Mouse (Mus musculus): ENCODE measurements around the gene Oit3. TPM values are rescaled to one million over a fixed set of nuclear protein-coding genes. Genes with fewer than 3 reads are reported as not detected.
"Not testable (repeated sequence)": the region's sequence is repeated elsewhere in the genome, so short reads cannot be mapped to it uniquely, and the experiment has no call there.

Oit3 gene
- polyA plus RNA-seq, 1 experiment from 2014 or later, result 0.20 TPM

DNA sequence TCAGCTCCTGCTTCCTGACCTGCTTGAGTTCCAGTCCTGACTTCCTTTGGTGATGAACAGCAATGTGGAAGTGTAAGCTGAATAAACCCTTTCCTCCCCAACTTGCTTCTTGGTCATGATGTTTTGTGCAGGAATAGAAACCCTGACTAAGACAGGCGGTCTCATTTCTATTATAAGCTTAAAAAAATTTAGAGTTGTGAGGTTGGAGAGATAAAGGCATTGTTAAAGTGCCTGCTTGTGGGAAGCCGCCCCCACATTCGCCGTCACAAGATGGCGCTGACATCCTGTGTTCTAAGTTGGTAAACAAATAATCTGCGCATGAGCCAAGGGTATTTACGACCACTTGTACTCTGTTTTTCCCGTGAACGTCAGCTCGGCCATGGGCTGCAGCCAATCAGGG lies 60.0 kb downstream of the Oit3 start:
- H3K27me3 ChIP-seq; H3K9me3 ChIP-seq; H3K36me3 ChIP-seq (replicated peaks); H3K27ac ChIP-seq; H3K9ac ChIP-seq; H3K4me1 ChIP-seq; H3K4me2 ChIP-seq; H3K4me3 ChIP-seq (replicated peaks); ATAC-seq (ENCODE audit: low FRiP score): not testable (repeated sequence)
- 87% methylated on average over 6 of the region's 10 CpGs for WGBS

DNA sequence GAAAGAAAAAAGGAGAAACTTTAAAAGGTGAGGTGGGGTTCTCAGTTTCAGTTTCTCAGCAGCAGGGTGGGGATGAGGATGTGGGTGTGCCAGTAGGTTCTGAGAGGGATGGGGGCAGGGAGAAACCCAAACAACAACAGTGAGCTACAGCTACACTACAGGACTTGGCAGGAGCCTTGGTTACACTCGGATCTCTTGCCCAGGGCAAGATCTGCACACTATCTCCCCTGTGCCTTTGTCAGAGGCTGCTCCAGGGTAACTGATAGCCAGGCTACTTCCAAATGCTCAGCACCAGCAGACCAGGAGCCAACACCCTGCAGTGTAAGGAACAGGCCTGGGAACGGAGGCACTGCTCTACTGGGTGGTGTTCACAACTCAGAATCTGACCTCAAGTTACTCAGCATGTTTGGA lies 61.2 kb downstream of the Oit3 start:
- no peaks in the 10 kb centered on the region for H3K27me3 ChIP-seq
- ATAC-seq (ENCODE audit: low FRiP score), result no peak
- H3K36me3 ChIP-seq (replicated peaks), result no peaks in the 10 kb centered on the region
- H3K9ac ChIP-seq, result no peak overlapping the region
- no peak overlapping the region for H3K27ac ChIP-seq
- no peak overlapping the region for H3K4me2 ChIP-seq
- H3K4me1 ChIP-seq, result no peaks in the 10 kb centered on the region
- WGBS, result 88% methylated on average over 2 of the region's 2 CpGs
- no peaks in the 10 kb centered on the region for H3K9me3 ChIP-seq
- no peak overlapping the region for H3K4me3 ChIP-seq (replicated peaks)

DNA sequence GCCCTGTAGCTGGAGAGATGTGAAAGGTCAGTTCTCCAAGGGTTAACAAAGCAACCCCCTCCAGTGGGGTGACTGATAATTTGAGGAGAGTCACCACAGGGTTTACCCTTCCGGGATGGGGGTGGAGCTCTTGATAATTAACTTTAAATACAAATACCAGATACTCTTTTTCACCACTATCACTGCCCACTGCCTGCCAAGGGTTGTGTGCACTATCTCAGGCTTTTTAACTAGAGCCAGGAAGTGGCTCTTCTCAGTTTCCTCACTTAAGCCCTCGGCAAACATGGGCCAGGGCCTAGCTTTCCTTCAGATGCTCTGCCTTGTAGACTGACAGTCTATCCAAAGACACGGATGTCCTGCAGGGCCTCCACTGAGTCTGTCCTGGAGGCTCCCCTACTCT lies 61.7 kb downstream of the Oit3 start:
- H3K9ac ChIP-seq, result no peak overlapping the region
- no peaks in the 10 kb centered on the region for H3K27me3 ChIP-seq
- H3K36me3 ChIP-seq (replicated peaks), result no peaks in the 10 kb centered on the region
- H3K4me3 ChIP-seq (replicated peaks), result no peak overlapping the region
- H3K4me1 ChIP-seq, result no peaks in the 10 kb centered on the region
- no peak overlapping the region for H3K27ac ChIP-seq
- no peaks in the 10 kb centered on the region for H3K9me3 ChIP-seq
- WGBS, result 53% methylated on average over 3 of the region's 3 CpGs
- H3K4me2 ChIP-seq, result no peak overlapping the region
- no peak for ATAC-seq (ENCODE audit: low FRiP score)

DNA sequence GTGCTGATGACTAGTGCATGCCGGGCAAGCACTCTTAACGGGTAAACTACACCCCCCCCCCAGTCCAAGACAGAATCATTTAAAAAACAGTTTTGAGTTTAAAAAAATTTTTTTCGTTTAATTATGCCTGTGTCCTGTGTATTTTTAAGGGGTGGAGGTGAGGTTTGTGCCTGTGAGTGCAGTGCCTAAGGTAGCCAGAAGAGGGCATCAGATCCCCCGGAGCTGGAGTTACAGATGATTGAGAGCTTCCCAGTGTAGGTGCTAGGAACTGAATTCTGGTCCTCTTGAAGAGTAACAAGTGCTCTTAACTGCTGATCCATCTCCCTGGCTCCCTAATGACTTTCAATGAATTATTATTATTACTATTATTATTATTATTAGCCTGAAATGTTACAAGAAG lies 62.9 kb downstream of the Oit3 start:
- Histone ChIP-seq H3K9ac (no peak overlapping the region), H3K36me3 (replicated peaks) (peaks cover 11% of the 10 kb centered on the region; the same call in 1 of the 2 replicates), H3K4me2 (no peak overlapping the region), H3K4me3 (replicated peaks) (no peak overlapping the region), H3K4me1 (no peaks in the 10 kb centered on the region), H3K27ac (no peak overlapping the region), H3K27me3 (no peaks in the 10 kb centered on the region), H3K9me3 (no peaks in the 10 kb centered on the region)
- no peak for ATAC-seq (ENCODE audit: low FRiP score)
- whole genome bisulfite sequencing, result 97% methylated on average over 4 of the region's 4 CpGs

DNA sequence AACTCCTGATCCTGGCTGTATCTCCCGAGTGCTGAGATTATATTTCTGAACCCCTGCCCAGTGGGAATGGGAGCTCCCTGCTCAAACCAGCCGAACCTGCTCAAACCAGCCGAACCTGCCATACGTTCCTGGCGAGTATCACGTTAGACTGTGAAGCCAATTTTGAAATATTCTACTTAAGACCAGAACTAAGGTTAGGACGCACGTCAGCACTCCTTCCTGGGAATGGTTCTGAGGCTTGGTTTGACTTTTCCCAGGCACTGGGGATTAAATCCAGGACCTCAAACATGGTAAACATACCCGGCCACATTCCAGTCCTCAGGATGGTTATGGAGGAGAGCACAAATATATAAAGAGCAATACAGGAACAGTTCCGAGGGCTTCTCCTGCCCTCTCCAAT lies 63.7 kb downstream of the Oit3 start:
- Histone ChIP-seq H3K9me3 (no peaks in the 10 kb centered on the region), H3K4me1 (no peaks in the 10 kb centered on the region), H3K36me3 (replicated peaks) (peaks cover 17% of the 10 kb centered on the region; the same call in 1 of the 2 replicates), H3K27me3 (no peaks in the 10 kb centered on the region), H3K4me3 (replicated peaks) (no peak overlapping the region), H3K9ac (no peak overlapping the region), H3K4me2 (no peak overlapping the region), H3K27ac (no peak overlapping the region)
- 93% methylated on average over 10 of the region's 10 CpGs for WGBS
- no peak for ATAC-seq (ENCODE audit: low FRiP score)

Other genes starting within 250 kb of the Oit3 start
- gene Sept10, start 219.9 kb downstream of the Oit3 start, polyA plus RNA-seq (2016; fragmentation: Nextera tagmentation; extraction: Ambion mirVana), result 30.0 and 30.4 TPM in 2 replicates
- 19.3 and 19.7 TPM in 2 replicates for gene Sowahc, start 219.8 kb downstream of the Oit3 start, polyA plus RNA-seq (2016; fragmentation: Nextera tagmentation; extraction: Ambion mirVana)
- gene P4ha1, start 118.5 kb downstream of the Oit3 start, polyA plus RNA-seq (2016; fragmentation: Nextera tagmentation; extraction: Ambion mirVana), result 33.4 and 33.6 TPM in 2 replicates
- 2.4 TPM in 1 of 2 replicates, not detected in the other for gene Gm10273, start 46.1 kb downstream of the Oit3 start, polyA plus RNA-seq (2016; fragmentation: Nextera tagmentation; extraction: Ambion mirVana)
- gene Pla2g12b, start 38.1 kb downstream of the Oit3 start, polyA plus RNA-seq (2016; fragmentation: Nextera tagmentation; extraction: Ambion mirVana), result not detected in 2 replicates
- gene Gm10322, start 174.3 kb upstream of the Oit3 start, polyA plus RNA-seq (2016; fragmentation: Nextera tagmentation; extraction: Ambion mirVana), result not detected in 2 replicates
- 16.1 and 17.7 TPM in 2 replicates for gene Mcu, start 174.9 kb upstream of the Oit3 start, polyA plus RNA-seq (2016; fragmentation: Nextera tagmentation; extraction: Ambion mirVana)